Mouse (Mus musculus) limb, embryonic 14.5 days (tissue): ENCODE data around the gene H2afz. TPM values are rescaled to one million over a fixed set of nuclear protein-coding genes. Genes with fewer than 3 reads are reported as not detected.
"Not testable (repeated sequence)": the region's sequence is repeated elsewhere in the genome, so short reads cannot be mapped to it uniquely, and the experiment has no call there.

Experiments
- ATAC-seq: fragments of 200-750 bp; cut with Nextera tagmentation; 2 replicates; pipeline ENCODE4 v1.8.0; 2017; ENCODE audit warnings: low read depth, moderate number of reproducible peaks, moderate TSS enrichment; ENCODE audit not compliant: low FRiP score
- DNase-seq: peaks from one replicate; pipeline ENCODE4 v3.0.0-alpha.2; 2015; ENCODE audit warnings: low spot score
- H3K27ac ChIP-seq: fragments of 300-500 bp; sonication (generic); replicated peaks from 2 replicates; pipeline ENCODE4 v1.5.1; 2014; ENCODE audit warnings: low read depth, mild to moderate bottlenecking, low read length, moderate library complexity, mixed read lengths
- H3K27me3 ChIP-seq: fragments of 300-500 bp; sonication (generic); 2 replicates; pipeline ENCODE4 v1.6.1; 2014; ENCODE audit warnings: low read length, mixed read lengths; ENCODE audit not compliant: control insufficient read depth, insufficient read depth
- H3K36me3 ChIP-seq: fragments of 300-500 bp; sonication (generic); 2 replicates; pipeline ENCODE4 v1.6.1; 2014; ENCODE audit warnings: mild to moderate bottlenecking, low read length, moderate library complexity, mixed read lengths; ENCODE audit not compliant: control insufficient read depth, insufficient read depth
- H3K4me1 ChIP-seq: fragments of 300-500 bp; sonication (generic); 2 replicates; pipeline ENCODE4 v1.6.1; 2014; ENCODE audit warnings: antibody characterized with exemption, low read length, mixed read lengths; ENCODE audit not compliant: control insufficient read depth, insufficient read depth
- H3K4me2 ChIP-seq: fragments of 300-500 bp; sonication (generic); replicated peaks from 2 replicates; pipeline ENCODE4 v1.6.1; 2014; ENCODE audit warnings: low read depth, mild to moderate bottlenecking, low read length, moderate library complexity; ENCODE audit not compliant: severe bottlenecking
- H3K4me3 ChIP-seq: fragments of 300-500 bp; sonication (generic); replicated peaks from 2 replicates; pipeline ENCODE4 v1.5.1; 2014; ENCODE audit warnings: low read length
- H3K9ac ChIP-seq: fragments of 300-500 bp; sonication (generic); 2 replicates; pipeline ENCODE4 v1.6.1; 2014; ENCODE audit warnings: mild to moderate bottlenecking, low read depth, low read length, moderate library complexity; ENCODE audit not compliant: severe bottlenecking
- H3K9me3 ChIP-seq: fragments of 300-500 bp; sonication (generic); 2 replicates; pipeline ENCODE4 v1.6.1; 2016; ENCODE audit warnings: low read length; ENCODE audit not compliant: control insufficient read depth
- POLR2A ChIP-seq: fragments of 200-500 bp; IDR thresholded peaks from 2 replicates; pipeline ENCODE4 v1.8.0; 2012; ENCODE audit warnings: inconsistent platforms, mild to moderate bottlenecking, moderate library complexity, borderline replicate concordance; ENCODE audit not compliant: insufficient read depth, insufficient read length; ENCODE audit errors: extremely low read depth
- WGBS: fragments of 180-500 bp; shearing (Covaris S2); extraction: QIAGEN DNeasy Blood & Tissue Kit; methylation state at CpG from one replicate; pipeline ENCODE4 v1.1.7; 2014; 5-methylcytosine and 5-hydroxymethylcytosine counted together
- polyA plus RNA-seq, 2 experiments: library from polyadenylated mRNA; depleted of rRNA in 1 of 2; stranded (reverse) in 1 of 2; unstranded in 1 of 2; fragments of >200 nt; fragmentation: Nextera tagmentation in 1 of 2; extraction: Ambion mirVana in 1 of 2; gene quantifications; 2 replicates each; pipeline versions ENCODE4 v1.2.1 to v1.2.3; 2012 to 2014

The H2afz gene
- polyA plus RNA-seq, 2 experiments, result 1,069 to 1,399 TPM

DNA sequence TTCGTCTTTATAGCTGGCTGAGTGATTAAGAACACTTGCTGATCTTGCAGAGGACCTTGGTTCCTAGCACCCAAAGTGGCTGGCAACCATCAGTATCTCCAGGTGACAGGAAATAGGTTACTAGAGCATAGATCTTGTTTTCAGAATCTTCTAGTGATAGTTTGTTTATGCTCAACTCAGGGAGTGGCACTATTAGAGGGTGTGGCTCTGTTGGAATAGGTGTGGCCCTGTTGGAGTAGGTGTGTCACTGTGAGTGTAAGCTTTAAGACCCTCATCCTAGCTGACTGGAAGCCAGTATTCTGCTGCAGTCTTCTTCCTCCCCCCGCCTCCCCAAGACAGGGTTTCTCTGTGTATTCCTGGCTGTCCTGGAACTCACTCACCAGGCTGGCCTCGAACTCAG lies 20.0 kb upstream of the H2afz start:
- no peak overlapping the region for H3K4me2 ChIP-seq
- 78% methylated on average over 3 of the region's 3 CpGs for WGBS
- ATAC-seq (no peak), DNase-seq (no peak)
- no peak for TF ChIP-seq POLR2A
- H3K27me3 ChIP-seq, result no peaks in the 10 kb centered on the region
- H3K4me1 ChIP-seq, result no peaks in the 10 kb centered on the region
- H3K27ac ChIP-seq, result no peak overlapping the region
- no peaks in the 10 kb centered on the region for H3K36me3 ChIP-seq
- H3K9ac ChIP-seq, result no peak overlapping the region
- H3K4me3 ChIP-seq, result no peak overlapping the region
- no peaks in the 10 kb centered on the region for H3K9me3 ChIP-seq

DNA sequence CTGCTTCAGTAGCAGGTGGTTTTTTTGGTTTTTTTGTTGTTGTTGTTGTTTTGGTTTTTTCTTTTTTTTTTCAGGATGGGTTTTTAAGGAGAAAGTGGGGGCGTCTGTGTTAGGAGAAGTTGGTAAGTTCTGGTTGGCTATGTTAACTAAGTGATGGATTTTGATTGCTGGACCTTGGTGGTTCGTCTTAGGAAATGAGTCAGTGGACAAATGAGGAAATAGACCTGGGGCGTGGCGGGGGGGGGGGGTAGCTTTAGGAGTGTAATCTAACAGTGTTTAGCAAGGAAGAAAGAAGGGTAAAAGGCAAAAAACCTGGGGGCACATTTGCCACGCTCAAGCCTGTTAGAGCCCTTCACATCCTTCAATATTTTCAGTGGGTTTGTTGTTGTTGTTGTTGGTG lies 17.7 kb upstream of the H2afz start:
- no peak overlapping the region for H3K27ac ChIP-seq
- H3K9ac ChIP-seq, result no peak overlapping the region
- no peaks in the 10 kb centered on the region for H3K4me1 ChIP-seq
- H3K36me3 ChIP-seq, result no peaks in the 10 kb centered on the region
- H3K4me3 ChIP-seq, result no peak overlapping the region
- H3K4me2 ChIP-seq, result no peak overlapping the region
- 84% methylated on average over 5 of the region's 5 CpGs for WGBS
- H3K27me3 ChIP-seq, result no peaks in the 10 kb centered on the region
- ATAC-seq, result no peak
- no peak for DNase-seq
- no peaks in the 10 kb centered on the region for H3K9me3 ChIP-seq
- no peak for TF ChIP-seq POLR2A

GRCm38 (mm10) chr3:137848354-137848753 lies 15.9 kb upstream of the H2afz start:
- WGBS, result 87% methylated on average over 9 of the region's 9 CpGs
- H3K9me3 ChIP-seq, result no peaks in the 10 kb centered on the region
- H3K9ac ChIP-seq, result no peak overlapping the region
- H3K36me3 ChIP-seq, result no peaks in the 10 kb centered on the region
- no peak overlapping the region for H3K4me3 ChIP-seq
- no peak overlapping the region for H3K27ac ChIP-seq
- no peak for ATAC-seq
- no peak overlapping the region for H3K4me2 ChIP-seq
- H3K27me3 ChIP-seq, result no peaks in the 10 kb centered on the region
- no peaks in the 10 kb centered on the region for H3K4me1 ChIP-seq
- DNase-seq, result no peak
- no peak for TF ChIP-seq POLR2A

GRCm38 (mm10) chr3:137849697-137850096 lies 14.6 kb upstream of the H2afz start:
- H3K9ac ChIP-seq, result no peak overlapping the region
- DNase-seq (no peak), ATAC-seq (no peak)
- no peak overlapping the region for H3K27ac ChIP-seq
- no peaks in the 10 kb centered on the region for H3K4me1 ChIP-seq
- no peak overlapping the region for H3K4me3 ChIP-seq
- WGBS, result 95% methylated on average over 5 of the region's 5 CpGs
- H3K27me3 ChIP-seq, result no peaks in the 10 kb centered on the region
- H3K4me2 ChIP-seq, result no peak overlapping the region
- no peak for TF ChIP-seq POLR2A
- no peaks in the 10 kb centered on the region for H3K9me3 ChIP-seq
- no peaks in the 10 kb centered on the region for H3K36me3 ChIP-seq

DNA sequence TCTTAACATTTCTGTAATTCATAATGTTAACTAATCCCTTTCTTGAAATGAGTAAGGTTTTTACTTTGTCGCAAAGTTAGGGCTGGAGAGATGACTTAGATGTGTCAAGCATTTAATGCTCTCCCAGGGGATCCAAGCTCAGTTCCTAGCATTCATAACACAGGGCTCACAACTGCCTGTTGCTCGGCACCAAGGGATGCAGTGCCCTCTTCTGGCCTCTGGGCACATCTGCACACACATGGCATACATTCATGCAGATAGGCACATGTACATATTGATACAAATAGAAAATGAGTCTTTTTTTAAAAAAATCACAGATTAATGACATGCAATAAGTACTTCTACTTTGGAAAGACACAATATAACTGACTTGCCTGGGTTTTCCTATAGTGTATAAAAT lies 13.1 kb upstream of the H2afz start:
- Histone ChIP-seq H3K27ac (no peak overlapping the region), H3K9ac (no peak overlapping the region), H3K27me3 (no peaks in the 10 kb centered on the region), H3K4me3 (no peak overlapping the region), H3K4me2 (no peak overlapping the region), H3K36me3 (no peaks in the 10 kb centered on the region), H3K9me3 (no peaks in the 10 kb centered on the region), H3K4me1 (no peaks in the 10 kb centered on the region)
- WGBS, result 86% methylated on average over 2 of the region's 2 CpGs
- no peak for ATAC-seq
- no peak for TF ChIP-seq POLR2A
- DNase-seq, result no peak

DNA sequence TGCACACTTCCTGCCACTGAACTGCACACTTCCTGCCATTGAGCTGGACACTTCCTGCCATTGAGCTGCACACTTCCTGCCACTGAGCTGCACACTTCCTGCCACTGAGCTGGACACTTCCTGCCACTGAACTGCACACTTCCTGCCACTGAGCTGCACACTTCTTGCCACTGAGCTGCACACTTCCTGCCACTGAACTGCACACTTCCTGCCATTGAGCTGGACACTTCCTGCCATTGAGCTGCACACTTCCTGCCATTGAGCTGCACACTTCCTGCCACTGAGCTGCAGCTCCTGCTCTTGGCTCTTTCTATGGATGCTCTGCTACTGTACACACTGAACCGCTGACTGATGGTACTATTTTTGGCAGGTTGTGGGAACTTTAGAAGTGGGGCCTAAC lies 11.3 kb upstream of the H2afz start:
- not testable (repeated sequence) for H3K9me3 ChIP-seq, DNase-seq, H3K9ac ChIP-seq, H3K27me3 ChIP-seq, H3K4me2 ChIP-seq, H3K4me1 ChIP-seq, ATAC-seq, H3K36me3 ChIP-seq, H3K27ac ChIP-seq, H3K4me3 ChIP-seq
- 83% methylated on average over 1 of the region's 1 CpGs for WGBS
